Mouse (Mus musculus): ENCODE data around the gene Atn1. TPM values are rescaled to one million over a fixed set of nuclear protein-coding genes. Genes with fewer than 3 reads are reported as not detected.

Atn1 gene
- polyA plus RNA-seq, 1 experiment: 37.4 TPM

GRCm38 (mm10) chr6:124782436-124782835, 26.1 kb upstream of the Atn1 start:
- 10% methylated on average over 6 of the region's 6 CpGs for WGBS
- peak overlapping the region; percentile 70; the same call in 1 of the 2 replicates for H3K4me3 ChIP-seq (ENCODE audit: extremely low read depth, insufficient read depth, insufficient read length)
- DNase-seq (ENCODE audit: low read depth in 1 of 2, low spot score in 2 of 2): peak in 1 of 2 experiments; percentile 68

GRCm38 (mm10) chr6:124780917-124781316, 24.6 kb upstream of the Atn1 start:
- DNase-seq (ENCODE audit: low read depth in 1 of 2, low spot score in 2 of 2): no peak
- no peaks in the 10 kb centered on the region for H3K36me3 ChIP-seq (ENCODE audit: control insufficient read depth, insufficient read depth, low read length)
- WGBS: 77% methylated on average over 7 of the region's 7 CpGs
- no peaks in the 10 kb centered on the region for H3K27me3 ChIP-seq (ENCODE audit: control insufficient read depth, insufficient read depth, low read length)
- no peak overlapping the region for H3K27ac ChIP-seq (ENCODE audit: insufficient read depth, low read length)
- TF ChIP-seq POLR2A (IDR thresholded peaks at IDR 0.05; ENCODE audit: low read depth, low read length) (no peak), CTCF (IDR thresholded peaks at IDR 0.05; ENCODE audit: extremely low read depth, insufficient read depth, insufficient read length, insufficient replicate concordance) (no peak)
- no peak overlapping the region for H3K4me3 ChIP-seq (ENCODE audit: extremely low read depth, insufficient read depth, insufficient read length)
- peaks cover 12% of the 10 kb centered on the region; the same call in 1 of the 2 replicates for H3K4me1 ChIP-seq (ENCODE audit: control insufficient read depth, insufficient read depth, insufficient read length)

More at GRCm38 (mm10) chr6:124782436-124782835, 26.1 kb upstream of the Atn1 start:
- no peak for TF ChIP-seq POLR2A (IDR thresholded peaks at IDR 0.05; ENCODE audit: low read depth, low read length)
- no peak for TF ChIP-seq CTCF (IDR thresholded peaks at IDR 0.05; ENCODE audit: extremely low read depth, insufficient read depth, insufficient read length, insufficient replicate concordance)
- H3K4me1 ChIP-seq (ENCODE audit: control insufficient read depth, insufficient read depth, insufficient read length): peaks cover 12% of the 10 kb centered on the region; the same call in 1 of the 2 replicates
- no peaks in the 10 kb centered on the region for H3K27me3 ChIP-seq (ENCODE audit: control insufficient read depth, insufficient read depth, low read length)
- H3K27ac ChIP-seq (ENCODE audit: insufficient read depth, low read length): no peak overlapping the region
- H3K36me3 ChIP-seq (ENCODE audit: control insufficient read depth, insufficient read depth, low read length): no peaks in the 10 kb centered on the region

DNA sequence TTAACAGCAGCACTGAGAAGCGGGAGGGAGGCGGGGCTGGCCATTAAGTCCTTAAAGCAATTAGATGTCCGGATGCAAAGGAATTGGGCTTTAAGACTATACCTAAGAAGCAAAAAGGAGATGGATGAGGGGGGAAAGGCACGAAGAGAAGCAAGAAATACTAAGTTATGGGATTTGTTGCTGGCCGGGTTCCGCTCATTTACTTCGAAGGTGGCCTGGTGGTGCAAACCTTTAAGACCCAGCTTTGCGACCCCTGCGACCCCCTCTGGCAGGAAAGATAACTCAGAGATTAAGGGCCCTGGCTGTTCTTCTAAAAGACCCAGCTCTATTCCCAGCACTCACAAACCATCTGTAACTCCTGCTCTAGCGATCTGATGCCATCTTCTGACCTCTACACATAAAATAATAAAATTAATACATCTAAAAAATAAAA, 23.7 kb upstream of the Atn1 start:
- TF ChIP-seq CTCF (IDR thresholded peaks at IDR 0.05; ENCODE audit: extremely low read depth, insufficient read depth, insufficient read length, insufficient replicate concordance): no peak
- TF ChIP-seq POLR2A (IDR thresholded peaks at IDR 0.05; ENCODE audit: low read depth, low read length): no peak
- Histone ChIP-seq H3K27me3 (ENCODE audit: control insufficient read depth, insufficient read depth, low read length) (no peaks in the 10 kb centered on the region), H3K4me3 (ENCODE audit: extremely low read depth, insufficient read depth, insufficient read length) (peak overlapping the region; percentile 47; the same call in 1 of the 2 replicates), H3K4me1 (ENCODE audit: control insufficient read depth, insufficient read depth, insufficient read length) (peaks cover 12% of the 10 kb centered on the region; the same call in 1 of the 2 replicates), H3K27ac (ENCODE audit: insufficient read depth, low read length) (no peak overlapping the region), H3K36me3 (ENCODE audit: control insufficient read depth, insufficient read depth, low read length) (no peaks in the 10 kb centered on the region)
- DNase-seq (ENCODE audit: low read depth in 1 of 2, low spot score in 2 of 2): no peak
- WGBS: 24% methylated on average over 10 of the region's 10 CpGs

DNA sequence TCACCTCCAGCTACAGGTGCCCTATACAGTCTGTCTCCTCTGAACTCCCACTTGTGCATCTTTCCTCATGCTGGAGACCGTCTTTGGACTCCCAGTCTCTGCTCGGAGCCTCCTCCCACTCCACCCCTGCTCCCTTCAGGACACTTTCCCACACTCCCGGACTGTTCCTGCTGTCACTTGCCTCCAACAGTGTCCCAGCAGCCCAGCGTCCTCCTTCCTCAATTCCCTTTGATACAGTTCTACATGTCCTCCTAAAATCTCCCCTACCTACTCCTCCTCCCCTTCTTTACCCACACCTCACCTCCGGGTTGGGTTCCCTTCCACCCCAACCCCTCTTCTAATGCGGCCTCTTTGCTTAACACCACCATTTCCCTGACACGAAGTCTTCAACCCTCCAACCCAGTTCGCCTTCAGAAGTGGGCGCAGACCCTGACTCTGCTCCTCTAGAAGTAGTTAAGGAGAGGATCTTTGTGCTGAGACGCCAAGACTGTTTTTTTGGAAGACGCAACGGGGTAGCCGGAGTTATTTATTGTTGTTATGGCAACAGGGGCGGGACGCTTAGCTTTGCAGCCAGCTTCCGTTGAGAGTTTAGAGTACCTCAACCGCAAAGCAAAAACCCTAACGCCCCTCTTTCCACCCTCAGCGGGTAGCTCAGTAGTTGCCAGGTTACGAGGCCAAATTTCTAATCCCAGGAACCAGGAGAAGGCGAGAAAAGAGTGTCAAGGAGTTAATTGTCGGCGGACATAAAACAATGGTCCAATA, 23.1 kb upstream of the Atn1 start, which contains the start of gene Lrrc23:
Gene Lrrc23 (minus strand): TSS at position 506 of the 762 bp plus-strand sequence.
- H3K27ac ChIP-seq (ENCODE audit: insufficient read depth, low read length): no peak within 1 kb of the TSS
- H3K27me3 ChIP-seq (ENCODE audit: control insufficient read depth, insufficient read depth, low read length): no peaks in the 10 kb centered on the region
- WGBS: 6% methylated on average over 23 of the region's 23 CpGs

GRCm38 (mm10) chr6:124770511-124770910, 14.2 kb upstream of the Atn1 start:
- DNase-seq (ENCODE audit: low read depth in 1 of 2, low spot score in 2 of 2): no peak
- TF ChIP-seq CTCF (IDR thresholded peaks at IDR 0.05; ENCODE audit: extremely low read depth, insufficient read depth, insufficient read length, insufficient replicate concordance) (no peak), POLR2A (IDR thresholded peaks at IDR 0.05; ENCODE audit: low read depth, low read length) (no peak)
- peaks cover 9% of the 10 kb centered on the region; the same call in 1 of the 2 replicates for H3K4me1 ChIP-seq (ENCODE audit: control insufficient read depth, insufficient read depth, insufficient read length)
- no peak overlapping the region for H3K4me3 ChIP-seq (ENCODE audit: extremely low read depth, insufficient read depth, insufficient read length)
- WGBS: 93% methylated on average over 15 of the region's 15 CpGs
- no peaks in the 10 kb centered on the region for H3K36me3 ChIP-seq (ENCODE audit: control insufficient read depth, insufficient read depth, low read length)
- peaks cover 7% of the 10 kb centered on the region for H3K27me3 ChIP-seq (ENCODE audit: control insufficient read depth, insufficient read depth, low read length)
- H3K27ac ChIP-seq (ENCODE audit: insufficient read depth, low read length): no peak overlapping the region

More for the DNA sequence above, 23.1 kb upstream of the Atn1 start, which contains the start of gene Lrrc23:
- H3K4me1 ChIP-seq (ENCODE audit: control insufficient read depth, insufficient read depth, insufficient read length): peaks cover 12% of the 10 kb centered on the region; the same call in 1 of the 2 replicates
- no peaks in the 10 kb centered on the region for H3K36me3 ChIP-seq (ENCODE audit: control insufficient read depth, insufficient read depth, low read length)
- TF ChIP-seq POLR2A (IDR thresholded peaks at IDR 0.05; ENCODE audit: low read depth, low read length): no peak
- no peak for TF ChIP-seq CTCF (IDR thresholded peaks at IDR 0.05; ENCODE audit: extremely low read depth, insufficient read depth, insufficient read length, insufficient replicate concordance)
- H3K4me3 ChIP-seq (ENCODE audit: extremely low read depth, insufficient read depth, insufficient read length): peak within 1 kb of the TSS; percentile 47; the same call in 1 of the 2 replicates
- DNase-seq (ENCODE audit: low read depth in 1 of 2, low spot score in 2 of 2): peak; percentile 51 to 64

DNA sequence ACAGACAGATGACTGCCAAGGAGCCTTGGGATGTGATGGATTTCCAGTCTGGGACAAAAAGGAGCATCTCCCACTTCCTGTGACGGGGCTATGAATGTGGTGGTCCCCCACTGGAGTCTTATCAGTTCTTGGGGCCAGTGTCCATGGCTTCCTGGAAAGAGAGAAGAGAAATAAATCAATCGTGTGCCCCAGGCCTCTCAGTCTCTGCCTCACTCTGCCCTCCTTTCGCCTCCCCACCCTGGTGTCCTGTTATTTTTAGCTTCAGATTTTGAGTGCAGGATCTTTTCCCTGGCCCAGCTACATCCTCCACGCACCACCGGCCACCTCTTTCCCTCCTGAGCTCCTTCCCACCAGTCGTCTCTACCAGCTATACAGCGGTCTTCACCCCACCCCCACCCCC, 13.7 kb upstream of the Atn1 start:
- H3K4me3 ChIP-seq (ENCODE audit: extremely low read depth, insufficient read depth, insufficient read length): no peak overlapping the region
- no peak for DNase-seq (ENCODE audit: low read depth in 1 of 2, low spot score in 2 of 2)
- no peaks in the 10 kb centered on the region for H3K36me3 ChIP-seq (ENCODE audit: control insufficient read depth, insufficient read depth, low read length)
- no peak for TF ChIP-seq POLR2A (IDR thresholded peaks at IDR 0.05; ENCODE audit: low read depth, low read length)
- no peak for TF ChIP-seq CTCF (IDR thresholded peaks at IDR 0.05; ENCODE audit: extremely low read depth, insufficient read depth, insufficient read length, insufficient replicate concordance)
- WGBS: 64% methylated on average over 7 of the region's 7 CpGs
- H3K27me3 ChIP-seq (ENCODE audit: control insufficient read depth, insufficient read depth, low read length): peaks cover 7% of the 10 kb centered on the region
- H3K4me1 ChIP-seq (ENCODE audit: control insufficient read depth, insufficient read depth, insufficient read length): peaks cover 9% of the 10 kb centered on the region; the same call in 1 of the 2 replicates
- no peak overlapping the region for H3K27ac ChIP-seq (ENCODE audit: insufficient read depth, low read length)

Measured in spleen, adult 2 months (tissue).